Mouse (Mus musculus) hematopoietic stem cell, adult 5-6 weeks (primary cell): Measurements from ENCODE around the gene Cd63. TPM values are rescaled to one million over a fixed set of nuclear protein-coding genes. Genes with fewer than 3 reads are reported as not detected.

Experiments used
- ATAC-seq, 2 experiments: fragments of 125-278 bp in 1 of 2; replicated peaks in 1 of 2; 2 replicates each; pipeline ENCODE4 v1.8.0; 2016 to 2017; ENCODE audit warnings: inconsistent platforms in 2 of 2, mild to moderate bottlenecking in 2 of 2, moderate number of reproducible peaks in 2 of 2, low read depth in 1 of 2, moderate TSS enrichment in 1 of 2; ENCODE audit not compliant: low FRiP score in 2 of 2, poor library complexity in 2 of 2, severe bottlenecking in 2 of 2, insufficient read depth in 1 of 2, low TSS enrichment in 1 of 2
- total RNA-seq: library from RNA; stranded (forward); fragments of 172-1452, 232-1000 nt; gene quantifications from 2 replicates; pipeline ENCODE4 v1.2.3, GENCODE M21; 2017

Cd63 gene
- total RNA-seq, result 54.5 and 113 TPM in 2 replicates

- peak; percentile 46 to 56 for ATAC-seq
These were observed at the start of gene Cd63 for GRCm38 (mm10) chr10:128900698-128901097. Cd63 (plus strand) TSS chr10:128900989.

- no peak for ATAC-seq
These were observed 39.6 kb upstream of the Cd63 start for GRCm38 (mm10) chr10:128861176-128861575.

DNA sequence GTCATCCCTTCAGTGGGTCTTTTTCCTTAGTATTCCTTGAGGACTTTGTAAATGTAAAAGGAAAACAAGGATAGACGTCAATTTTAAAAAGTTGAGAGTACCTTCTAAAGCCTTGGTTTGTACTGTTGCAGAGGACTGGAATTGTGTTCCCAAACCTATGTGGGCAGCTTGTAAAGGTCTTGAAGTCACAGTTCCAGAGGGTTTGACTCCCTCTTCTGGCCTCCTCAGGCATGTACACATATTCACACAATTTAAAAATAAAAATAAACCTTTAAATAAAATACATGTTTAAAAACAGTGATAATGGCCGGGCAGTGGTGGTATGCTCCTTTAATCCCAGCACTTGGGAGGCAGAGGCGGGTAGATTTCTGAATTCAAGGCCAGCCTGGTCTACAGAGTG, 34.7 kb upstream of the Cd63 start:
- no peak for ATAC-seq

DNA sequence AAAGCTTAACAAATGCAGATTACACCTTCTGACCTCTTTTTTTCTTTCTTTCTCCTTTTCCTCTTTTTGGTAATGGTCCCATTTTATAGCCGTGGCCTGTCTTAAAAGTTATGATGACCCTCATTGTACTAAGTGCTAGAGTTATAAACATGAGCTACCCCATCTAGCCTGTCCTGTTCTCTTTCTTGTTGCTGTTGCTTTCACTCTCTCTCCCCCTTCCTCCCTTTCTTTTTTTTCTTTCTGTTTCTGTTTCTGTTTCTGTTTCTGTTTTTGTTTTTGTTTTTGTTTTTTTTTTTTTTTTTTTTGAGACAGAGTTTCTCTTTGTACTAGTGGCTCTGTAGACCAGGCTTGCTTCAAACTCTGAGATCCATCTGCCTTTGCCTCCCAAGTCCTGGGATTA, 34.3 kb upstream of the Cd63 start:
- no peak for ATAC-seq

DNA sequence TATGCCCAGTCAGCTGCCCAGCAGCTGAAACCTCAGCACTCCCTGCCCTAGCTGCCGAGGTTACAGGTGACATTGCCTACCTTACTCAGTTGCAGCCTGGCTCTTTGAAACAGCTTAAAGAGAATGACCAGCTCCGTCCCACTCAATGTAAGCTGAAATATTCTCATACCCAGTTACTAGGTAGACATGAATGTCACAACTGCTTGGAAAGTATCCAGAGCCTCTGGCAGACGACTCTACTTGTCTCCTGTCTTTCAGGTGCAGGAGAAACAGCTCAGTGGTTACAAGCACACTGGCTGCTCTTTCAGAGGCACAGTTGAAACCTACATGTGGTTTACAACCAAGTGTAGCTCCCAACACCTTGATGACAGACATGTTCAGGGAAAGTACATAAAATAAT, 30.4 kb upstream of the Cd63 start:
- ATAC-seq, result no peak

GRCm38 (mm10) chr10:128878291-128878690, 22.5 kb upstream of the Cd63 start:
- ATAC-seq, result no peak

DNA sequence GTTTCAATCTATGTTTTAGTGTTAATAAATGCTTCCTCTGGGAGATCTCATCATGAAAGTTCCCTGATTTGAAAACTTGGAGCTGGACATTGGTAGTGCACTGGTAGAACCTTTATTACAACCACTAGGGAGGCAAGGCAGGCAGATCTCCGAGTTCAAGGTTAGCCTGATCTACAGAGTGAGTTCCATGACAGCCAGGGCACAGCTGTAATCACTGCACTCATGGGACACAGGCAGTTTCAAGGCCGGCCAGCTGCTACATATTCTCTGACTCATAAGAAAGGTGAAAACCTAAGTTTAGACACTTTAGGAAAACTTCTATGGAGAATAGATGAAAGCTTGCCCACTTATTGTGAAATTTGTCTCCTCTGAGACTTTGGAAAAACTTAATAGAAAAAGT, 22.0 kb upstream of the Cd63 start:
- no peak for ATAC-seq

DNA sequence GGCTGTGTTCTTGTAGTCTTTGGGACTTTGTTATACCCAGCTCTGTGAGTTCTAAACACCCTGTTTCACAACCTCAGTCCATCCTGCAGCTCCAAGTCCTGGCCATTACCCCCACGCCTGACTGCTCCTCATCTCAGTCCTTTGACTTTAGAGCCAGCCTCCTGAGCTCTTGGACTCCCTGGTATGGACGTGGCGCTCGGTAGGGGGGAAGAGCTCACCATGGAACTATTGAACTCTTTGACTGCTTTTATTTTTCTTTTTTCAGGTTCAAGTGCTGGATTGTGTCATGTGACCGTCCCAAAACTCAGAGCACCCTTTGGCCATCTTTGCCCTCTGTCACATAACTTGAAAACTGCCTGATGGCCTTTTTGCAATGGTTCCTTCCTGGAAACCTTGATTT, 18.7 kb upstream of the Cd63 start:
- ATAC-seq, result no peak

- no peak for ATAC-seq
These were observed 11.6 kb upstream of the Cd63 start for GRCm38 (mm10) chr10:128888941-128889827.

- ATAC-seq, result no peak
These were observed 10.9 kb upstream of the Cd63 start for GRCm38 (mm10) chr10:128889846-128890245.

DNA sequence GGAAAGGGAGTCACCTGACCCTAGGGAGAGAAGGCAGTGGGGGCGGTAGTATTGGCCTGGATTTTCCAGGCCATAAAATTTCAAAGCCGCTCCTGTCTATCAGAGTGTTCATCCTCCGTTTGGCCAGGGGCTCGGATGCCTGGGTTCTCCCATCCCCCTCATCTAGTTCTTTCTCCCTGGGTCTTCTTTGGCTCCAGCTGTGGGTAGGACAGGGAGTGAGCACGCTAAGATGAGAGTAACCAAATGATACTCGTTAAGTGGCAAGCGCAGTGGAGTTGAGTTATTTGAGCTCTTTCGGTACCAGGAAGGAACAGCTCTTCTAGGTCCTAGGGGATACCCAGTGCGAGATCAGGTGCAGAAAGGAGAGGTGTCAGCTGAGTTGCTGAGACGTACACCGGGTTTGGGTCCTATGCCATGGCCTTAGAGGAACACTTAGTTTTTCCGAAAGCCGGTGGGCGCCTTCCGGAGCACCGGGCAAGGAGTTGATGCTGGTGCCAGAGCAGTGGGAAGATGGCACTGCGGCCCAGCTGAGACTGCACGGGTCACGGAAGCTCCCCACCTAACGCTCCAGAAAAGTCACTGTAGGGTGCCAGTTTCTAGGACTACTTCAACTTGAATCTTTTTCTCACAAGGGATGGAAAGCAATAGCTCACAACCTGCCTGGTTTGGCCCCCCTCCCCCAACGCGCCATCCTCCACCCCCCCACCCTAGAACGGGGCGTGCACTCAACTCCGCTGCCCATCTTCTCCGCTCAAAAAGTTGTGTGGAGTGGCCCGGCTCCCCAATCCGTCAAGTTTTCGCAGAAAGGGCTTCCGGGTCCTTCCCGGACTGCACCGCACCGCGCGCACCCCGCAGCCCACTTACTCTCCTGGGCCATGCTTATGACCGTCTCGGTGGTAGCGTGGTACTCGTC, 10.2 kb upstream of the Cd63 start:
- ATAC-seq, result no peak

- peak; percentile 5 to 27; a peak in 1 of 4 replicates for ATAC-seq
These were observed 9.3 kb upstream of the Cd63 start, which contains the start of gene Gdf11 for GRCm38 (mm10) chr10:128891296-128892094. Gdf11 (minus strand) TSS chr10:128891718.

GRCm38 (mm10) chr10:128892246-128892645, 8.5 kb upstream of the Cd63 start:
- 0 out of 4 replicates have a peak, but pooled peaks of 1 of the 2 experiments have one; percentile 12 for ATAC-seq

DNA sequence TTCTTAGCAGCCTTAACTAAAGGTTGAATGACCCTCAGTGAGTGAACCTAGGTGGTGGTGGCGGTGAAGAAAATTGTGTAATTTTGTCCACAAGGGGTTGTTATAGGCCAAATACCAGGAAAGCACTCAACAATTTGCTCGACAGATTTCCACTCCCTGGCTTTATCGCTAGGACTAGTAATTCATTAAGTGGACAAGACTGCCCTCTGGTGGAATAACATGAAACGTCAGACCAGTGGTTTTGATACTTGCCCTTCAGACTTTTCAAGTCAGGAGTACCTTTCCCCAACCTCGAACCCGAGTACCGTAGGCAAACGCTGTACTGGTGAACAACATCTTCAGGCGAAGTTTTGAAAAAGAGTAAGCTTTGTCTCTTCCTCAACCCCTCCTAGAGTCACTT, 5.4 kb upstream of the Cd63 start:
- peak; percentile 78 for ATAC-seq

- ATAC-seq, result peak; percentile 19 to 23; a peak in 3 of 4 replicates
These were observed 4.7 kb upstream of the Cd63 start for GRCm38 (mm10) chr10:128895952-128896693.

DNA sequence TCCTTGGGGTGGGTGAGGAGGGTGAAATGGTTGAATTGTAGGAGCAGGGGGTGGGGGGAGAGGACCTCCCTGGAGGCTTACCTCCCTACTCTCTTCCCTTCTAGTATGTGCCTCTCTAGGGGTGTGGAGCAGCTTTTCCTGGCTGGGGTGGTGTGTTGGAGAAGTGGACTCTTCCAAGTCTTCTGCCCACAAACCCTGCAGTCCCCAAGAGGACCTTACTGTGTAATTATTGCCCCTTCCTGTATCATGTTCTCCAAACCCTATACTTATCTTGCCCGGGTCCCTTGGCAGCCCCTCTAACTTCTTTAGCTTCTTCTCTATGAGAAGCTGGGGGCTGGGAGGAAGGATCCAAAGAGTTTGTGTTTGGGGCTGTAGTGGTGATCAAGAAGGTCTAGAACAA, 4.0 kb upstream of the Cd63 start:
- no peak for ATAC-seq

DNA sequence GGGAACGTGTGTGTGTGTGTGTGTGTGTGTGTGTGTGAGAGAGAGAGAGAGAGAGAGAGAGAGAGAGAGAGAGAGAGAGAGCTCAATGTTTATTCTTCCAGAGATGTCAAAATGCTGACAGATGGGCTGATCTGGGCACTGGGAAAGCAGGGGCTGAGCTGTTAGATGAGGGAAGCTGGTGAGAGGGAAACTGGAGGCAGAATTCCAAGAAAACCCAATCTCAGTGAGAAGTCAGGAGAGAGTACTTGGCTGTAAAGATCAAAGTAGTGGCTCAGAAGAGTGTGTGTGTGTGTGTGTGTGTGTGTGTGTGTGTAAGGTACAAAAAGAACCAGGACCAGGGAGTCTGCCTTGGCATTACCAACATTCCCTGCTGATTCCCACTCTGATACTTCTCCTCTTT, 3.3 kb upstream of the Cd63 start:
- no peak for ATAC-seq
